Mouse (Mus musculus) midbrain, embryonic 15.5 days (tissue): ENCODE results near the gene Gm17482. TPM values are rescaled to one million over a fixed set of nuclear protein-coding genes. Genes with fewer than 3 reads are reported as not detected.
A peak's percentile ranks its signal among the peaks of the same experiment; 100 is the strongest.
"Not testable (repeated sequence)": the region's sequence is repeated elsewhere in the genome, so short reads cannot be mapped to it uniquely, and the experiment has no call there.

ENCODE experiments used
- ATAC-seq: fragments of 200-750 bp; cut with Nextera tagmentation; replicated peaks from 2 replicates; pipeline ENCODE4 v1.8.0; 2017; ENCODE audit warnings: moderate TSS enrichment
- H3K27ac ChIP-seq: fragments of 300-500 bp; sonication (generic); 2 replicates; pipeline ENCODE4 v1.5.1; 2015; ENCODE audit warnings: mild to moderate bottlenecking, inconsistent platforms
- H3K27me3 ChIP-seq: fragments of 300-500 bp; sonication (generic); replicated peaks from 2 replicates; pipeline ENCODE4 v1.6.1; 2015; ENCODE audit warnings: inconsistent platforms
- H3K36me3 ChIP-seq: fragments of 300-500 bp; sonication (generic); replicated peaks from 2 replicates; pipeline ENCODE4 v1.6.1; 2015; ENCODE audit warnings: inconsistent platforms
- H3K4me1 ChIP-seq: fragments of 300-500 bp; sonication (generic); 2 replicates; pipeline ENCODE4 v1.6.1; 2015; ENCODE audit warnings: inconsistent platforms
- H3K4me2 ChIP-seq: fragments of 300-500 bp; sonication (generic); 2 replicates; pipeline ENCODE4 v1.6.1; 2015; ENCODE audit warnings: inconsistent platforms, mild to moderate bottlenecking, moderate library complexity
- H3K4me3 ChIP-seq: fragments of 300-500 bp; sonication (generic); 2 replicates; pipeline ENCODE4 v1.5.1; 2015; ENCODE audit warnings: mild to moderate bottlenecking, inconsistent platforms
- H3K9ac ChIP-seq: fragments of 300-500 bp; sonication (generic); 2 replicates; pipeline ENCODE4 v1.6.1; 2015; ENCODE audit warnings: mild to moderate bottlenecking, inconsistent platforms
- H3K9me3 ChIP-seq: fragments of 300-500 bp; sonication (generic); 2 replicates; pipeline ENCODE4 v1.6.1; 2016; ENCODE audit warnings: inconsistent platforms
- WGBS: fragments of 180-500 bp; shearing (Covaris S2); methylation state at CpG from one replicate; pipeline ENCODE4 v1.1.7; 2015; ENCODE audit warnings: mixed read lengths; 5-methylcytosine and 5-hydroxymethylcytosine counted together
- polyA plus RNA-seq: library from polyadenylated mRNA; unstranded; fragments of >200 nt; fragmentation: Nextera tagmentation; extraction: Ambion mirVana; gene quantifications from 2 replicates; pipeline ENCODE4 v1.2.1, GENCODE M21; 2015

The Gm17482 gene
- polyA plus RNA-seq, 1 experiment from 2014 or later, result not detected

- Histone ChIP-seq H3K9ac (no peak overlapping the region), H3K4me3 (no peak overlapping the region), H3K9me3 (no peaks in the 10 kb centered on the region), H3K4me2 (no peak overlapping the region), H3K36me3 (no peaks in the 10 kb centered on the region), H3K27me3 (no peaks in the 10 kb centered on the region), H3K27ac (no peak overlapping the region), H3K4me1 (no peaks in the 10 kb centered on the region)
- ATAC-seq, result no peak
- WGBS, result 83% methylated on average over 3 of the region's 3 CpGs
Measured at GRCm38 (mm10) chr6:115230557-115230956, 3.4 kb downstream of the Gm17482 start.

- Histone ChIP-seq H3K36me3 (no peaks in the 10 kb centered on the region), H3K9me3 (no peaks in the 10 kb centered on the region), H3K4me2 (no peak overlapping the region), H3K4me3 (no peak overlapping the region), H3K27me3 (no peaks in the 10 kb centered on the region), H3K27ac (no peak overlapping the region), H3K4me1 (no peaks in the 10 kb centered on the region), H3K9ac (no peak overlapping the region)
- WGBS, result 87% methylated on average over 4 of the region's 4 CpGs
- ATAC-seq, result no peak
Measured at GRCm38 (mm10) chr6:115231836-115232235, 4.7 kb downstream of the Gm17482 start.

GRCm38 (mm10) chr6:115232562-115232961, 5.4 kb downstream of the Gm17482 start:
- no peaks in the 10 kb centered on the region for H3K4me1 ChIP-seq
- H3K27me3 ChIP-seq, result no peaks in the 10 kb centered on the region
- ATAC-seq, result no peak
- no peaks in the 10 kb centered on the region for H3K9me3 ChIP-seq
- WGBS, result 81% methylated on average over 1 of the region's 1 CpGs
- H3K36me3 ChIP-seq, result no peaks in the 10 kb centered on the region
- H3K9ac ChIP-seq, result no peak overlapping the region
- no peak overlapping the region for H3K27ac ChIP-seq
- H3K4me2 ChIP-seq, result no peak overlapping the region
- no peak overlapping the region for H3K4me3 ChIP-seq

GRCm38 (mm10) chr6:115238031-115239027, 11.2 kb downstream of the Gm17482 start:
- Histone ChIP-seq H3K36me3 (no peaks in the 10 kb centered on the region), H3K4me3 (no peak overlapping the region), H3K9me3 (no peaks in the 10 kb centered on the region), H3K9ac (no peak overlapping the region), H3K27me3 (no peaks in the 10 kb centered on the region), H3K4me1 (no peaks in the 10 kb centered on the region), H3K27ac (no peak overlapping the region), H3K4me2 (no peak overlapping the region)
- no peak for ATAC-seq
- 88% methylated on average over 9 of the region's 9 CpGs for WGBS

GRCm38 (mm10) chr6:115239335-115239734, 12.2 kb downstream of the Gm17482 start:
- Histone ChIP-seq H3K36me3 (no peaks in the 10 kb centered on the region), H3K4me1 (no peaks in the 10 kb centered on the region), H3K4me2 (no peak overlapping the region), H3K9me3 (no peaks in the 10 kb centered on the region), H3K27ac (no peak overlapping the region), H3K9ac (no peak overlapping the region), H3K4me3 (no peak overlapping the region), H3K27me3 (no peaks in the 10 kb centered on the region)
- no peak for ATAC-seq
- WGBS, result 81% methylated on average over 7 of the region's 7 CpGs

GRCm38 (mm10) chr6:115240431-115240830, 13.3 kb downstream of the Gm17482 start:
- not testable (repeated sequence) for H3K9me3 ChIP-seq, H3K4me1 ChIP-seq, H3K4me3 ChIP-seq, H3K27ac ChIP-seq, H3K4me2 ChIP-seq, H3K36me3 ChIP-seq, ATAC-seq, H3K27me3 ChIP-seq, H3K9ac ChIP-seq
- 55% methylated on average over 2 of the region's 2 CpGs for WGBS

GRCm38 (mm10) chr6:115241131-115241699, 14.1 kb downstream of the Gm17482 start:
- no peak for ATAC-seq
- Histone ChIP-seq H3K4me2 (no peak overlapping the region), H3K36me3 (no peaks in the 10 kb centered on the region), H3K9me3 (no peaks in the 10 kb centered on the region), H3K4me3 (no peak overlapping the region), H3K4me1 (no peaks in the 10 kb centered on the region), H3K9ac (no peak overlapping the region), H3K27me3 (no peaks in the 10 kb centered on the region), H3K27ac (no peak overlapping the region)
- 72% methylated on average over 3 of the region's 3 CpGs for WGBS

- no peak overlapping the region for H3K4me3 ChIP-seq
- no peak overlapping the region for H3K4me2 ChIP-seq
- no peak overlapping the region for H3K9ac ChIP-seq
- no peaks in the 10 kb centered on the region for H3K4me1 ChIP-seq
- no peaks in the 10 kb centered on the region for H3K36me3 ChIP-seq
- H3K27me3 ChIP-seq, result no peaks in the 10 kb centered on the region
- H3K27ac ChIP-seq, result no peak overlapping the region
- WGBS, result 86% methylated on average over 3 of the region's 3 CpGs
- H3K9me3 ChIP-seq, result no peaks in the 10 kb centered on the region
- ATAC-seq, result no peak
Measured at GRCm38 (mm10) chr6:115241939-115242338, 14.8 kb downstream of the Gm17482 start.

- Histone ChIP-seq H3K9ac (no peak overlapping the region), H3K36me3 (no peaks in the 10 kb centered on the region), H3K4me3 (no peak overlapping the region), H3K4me2 (no peak overlapping the region), H3K9me3 (no peaks in the 10 kb centered on the region), H3K27ac (no peak overlapping the region), H3K27me3 (0 out of 2 replicates have a peak, but pooled peaks cover 3% of the 10 kb centered on the region), H3K4me1 (no peaks in the 10 kb centered on the region)
- WGBS, result 82% methylated on average over 2 of the region's 2 CpGs
- no peak for ATAC-seq
Measured at GRCm38 (mm10) chr6:115244222-115244621, 17.1 kb downstream of the Gm17482 start.

GRCm38 (mm10) chr6:115245500-115246058, 18.4 kb downstream of the Gm17482 start:
- Histone ChIP-seq H3K27me3 (peaks cover 9% of the 10 kb centered on the region), H3K4me3 (no peak overlapping the region), H3K27ac (no peak overlapping the region), H3K4me1 (no peaks in the 10 kb centered on the region), H3K9me3 (no peaks in the 10 kb centered on the region), H3K9ac (no peak overlapping the region), H3K4me2 (no peak overlapping the region), H3K36me3 (no peaks in the 10 kb centered on the region)
- WGBS, result 89% methylated on average over 3 of the region's 3 CpGs
- ATAC-seq, result no peak

GRCm38 (mm10) chr6:115251531-115251985, 24.4 kb downstream of the Gm17482 start:
- Histone ChIP-seq H3K9ac (no peak overlapping the region), H3K27me3 (peaks cover 10% of the 10 kb centered on the region), H3K27ac (peak overlapping the region; percentile 63), H3K4me3 (0 out of 2 replicates have a peak overlapping the region, but pooled peaks have one; percentile 3), H3K9me3 (no peaks in the 10 kb centered on the region), H3K36me3 (no peaks in the 10 kb centered on the region), H3K4me2 (peak overlapping the region; percentile 34), H3K4me1 (peaks cover 4% of the 10 kb centered on the region; the same call in 1 of the 2 replicates)
- WGBS, result 5% methylated on average over 13 of the region's 13 CpGs
- peak; percentile 45; the same call in 1 of the 2 replicates for ATAC-seq
